Mouse (Mus musculus) spleen, embryonic (tissue): Measurements from ENCODE around the gene Edaradd.
"Not testable (repeated sequence)": the region's sequence is repeated elsewhere in the genome, so short reads cannot be mapped to it uniquely, and the experiment has no call there.

Experiments
- CTCF ChIA-PET: fragments of 350-600 bp; sonication (Branson Sonifier 250); formaldehyde crosslinking; loops from one replicate; lab custom pipeline; 2022; lab: Charles Lee

Gene Edaradd

DNA sequence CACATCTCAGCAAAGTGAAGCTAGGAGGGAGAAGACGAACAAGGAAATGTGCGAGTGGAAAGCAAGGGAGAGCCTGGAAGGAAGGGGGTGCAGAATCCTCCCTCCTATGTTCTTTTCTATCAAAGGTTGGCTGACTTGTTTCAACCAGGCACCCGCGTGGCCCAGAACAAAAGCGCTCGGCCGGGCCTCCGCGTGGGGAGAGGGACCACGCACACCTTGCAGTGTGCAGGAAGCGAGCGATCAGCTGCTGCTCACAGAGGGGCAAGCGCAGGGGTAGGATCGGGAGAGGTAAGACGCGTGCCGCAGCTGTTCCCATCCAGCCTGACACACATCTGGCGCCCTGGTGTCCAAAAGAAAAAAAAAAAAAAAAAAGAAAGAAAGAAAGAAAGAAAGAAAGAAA lies 867 bp downstream of the Edaradd start:
- CTCF ChIA-PET, result interaction anchor here (0.7 kb wide), 1 partner anchor 17 kb away, joined by 6 read pairs; no protein-coding TSS in a partner anchor

DNA sequence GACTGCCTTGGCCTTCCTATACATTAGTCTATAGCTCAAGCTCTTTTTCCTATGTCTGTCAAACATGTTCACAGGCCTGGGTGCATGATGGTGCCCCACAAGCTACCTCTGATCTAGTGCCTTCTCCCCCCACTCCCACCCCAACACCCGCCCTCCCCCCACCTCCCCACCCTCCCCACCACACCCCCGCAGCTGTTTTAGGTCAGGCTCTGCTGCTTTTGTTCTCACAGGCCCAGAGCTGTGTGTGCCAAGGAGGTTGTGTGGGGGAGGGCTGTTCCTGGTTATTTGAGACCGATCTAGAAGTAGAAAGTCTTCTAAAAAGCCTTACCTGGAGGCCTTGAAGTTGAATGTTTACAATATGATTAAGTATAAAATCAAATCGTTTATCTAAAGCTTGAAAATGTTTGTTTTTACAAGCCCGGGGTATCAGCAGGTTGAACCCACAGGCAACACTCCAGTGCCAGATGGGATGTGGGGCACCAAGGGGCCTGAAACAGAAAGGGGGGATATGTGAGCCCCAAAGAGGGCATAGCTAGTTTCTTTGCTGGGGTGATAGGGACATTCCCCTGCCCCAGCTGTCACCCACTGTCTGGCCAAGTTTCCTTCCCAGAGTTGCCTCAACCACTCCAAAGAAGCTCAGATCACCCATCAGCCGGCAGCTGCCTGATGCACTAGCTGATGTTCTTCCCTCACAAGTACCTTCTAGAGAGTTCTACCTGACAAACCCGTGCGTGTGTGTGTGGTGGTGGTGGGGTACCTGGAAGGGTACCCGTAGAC lies 8.9 kb downstream of the Edaradd start:
- CTCF ChIA-PET, result interaction anchor here (1.9 kb wide), 1 partner anchor 8 kb away, joined by 5 read pairs; no protein-coding TSS in a partner anchor

DNA sequence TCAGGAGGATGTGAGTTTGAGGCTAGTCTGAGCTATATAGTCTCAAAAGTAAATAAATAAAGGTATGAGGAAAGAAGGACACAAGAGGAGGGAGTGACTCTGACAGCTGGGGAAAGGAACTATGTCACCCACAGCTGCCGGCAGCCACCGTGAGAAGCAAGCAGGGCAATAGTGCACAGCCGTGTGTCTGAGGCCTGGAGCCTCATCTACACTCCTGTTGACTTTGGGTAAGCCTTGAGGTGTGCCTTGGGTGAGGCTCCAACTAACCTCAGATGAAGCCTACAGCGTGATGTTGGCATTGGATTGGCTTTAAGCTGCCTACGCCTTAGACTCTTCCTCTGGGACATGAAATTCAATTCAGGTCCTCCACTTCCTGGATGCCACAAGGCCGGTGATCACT lies 10.2 kb downstream of the Edaradd start:
- CTCF ChIA-PET, result interaction anchor here (0.6 to 1.2 kb wide), 2 partner anchors 64 to 983 kb away, joined by 3 read pairs; no protein-coding TSS in a partner anchor

DNA sequence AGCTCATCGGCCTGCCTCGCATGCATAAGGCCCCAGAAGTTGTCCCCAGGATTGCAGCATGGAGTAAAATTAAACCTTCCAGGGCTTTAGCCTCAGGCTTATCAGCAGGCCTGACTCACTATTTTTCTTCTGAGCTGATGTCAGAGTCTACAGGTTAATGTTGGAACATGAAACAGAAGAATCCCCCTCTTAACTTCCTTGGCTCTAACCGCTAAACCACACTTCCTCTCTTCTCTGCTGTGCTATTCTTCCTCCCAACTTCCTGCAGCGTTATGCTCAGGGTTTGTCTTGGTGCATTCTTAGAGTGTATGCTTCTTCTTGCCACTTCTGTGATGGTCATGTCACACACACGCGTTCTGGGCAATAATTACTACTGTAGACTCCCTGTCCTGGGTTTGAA lies 12.8 kb downstream of the Edaradd start:
- CTCF ChIA-PET, result no interaction called here

DNA sequence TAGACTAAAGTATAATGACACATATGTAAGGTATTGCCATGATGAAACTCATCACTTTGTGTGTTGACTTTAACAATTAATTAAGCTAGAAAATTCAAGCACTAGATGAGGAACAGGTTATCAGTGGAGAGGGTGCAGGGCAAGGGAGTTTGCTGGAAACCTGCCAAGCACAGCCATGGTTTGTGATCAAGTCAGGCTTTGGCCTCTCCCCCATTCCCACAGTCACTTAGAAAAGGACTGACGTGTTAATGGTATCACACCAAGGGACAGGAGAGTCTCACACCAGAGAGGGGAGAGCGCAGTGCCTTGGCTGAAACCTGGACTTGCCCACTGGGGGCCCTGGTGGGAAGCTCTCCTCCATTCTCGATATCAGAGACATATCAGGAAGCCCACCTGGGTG lies 14.9 kb downstream of the Edaradd start:
- CTCF ChIA-PET, result no interaction called here

DNA sequence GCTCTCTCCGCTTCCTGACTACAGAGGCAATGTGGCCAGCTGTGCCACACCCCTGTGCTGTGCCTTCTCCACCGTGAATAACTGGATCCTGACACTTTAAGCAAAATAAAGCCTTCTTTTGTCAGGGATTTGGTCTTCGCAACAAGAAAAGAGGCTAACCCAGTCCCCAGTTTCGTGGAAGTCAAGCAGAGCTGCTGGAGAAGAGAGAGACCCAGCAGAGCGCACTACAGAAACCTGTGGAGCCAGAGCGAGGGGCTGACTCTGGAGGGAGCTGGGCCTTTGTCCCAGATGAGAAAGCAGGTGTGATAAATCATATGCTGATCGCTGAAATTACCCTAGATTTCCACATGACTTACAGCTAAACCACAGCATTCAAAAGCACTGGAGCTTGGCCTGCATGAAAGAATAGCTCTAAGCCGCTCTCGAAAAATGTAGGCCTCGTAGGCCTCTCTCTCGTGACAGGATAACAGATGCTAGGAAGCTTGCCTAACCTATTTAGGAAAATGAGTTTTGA lies 16.9 kb downstream of the Edaradd start:
- CTCF ChIA-PET, result interaction anchor here (1.4 kb wide), 1 partner anchor 9 kb away, joined by 5 read pairs; no protein-coding TSS in a partner anchor

DNA sequence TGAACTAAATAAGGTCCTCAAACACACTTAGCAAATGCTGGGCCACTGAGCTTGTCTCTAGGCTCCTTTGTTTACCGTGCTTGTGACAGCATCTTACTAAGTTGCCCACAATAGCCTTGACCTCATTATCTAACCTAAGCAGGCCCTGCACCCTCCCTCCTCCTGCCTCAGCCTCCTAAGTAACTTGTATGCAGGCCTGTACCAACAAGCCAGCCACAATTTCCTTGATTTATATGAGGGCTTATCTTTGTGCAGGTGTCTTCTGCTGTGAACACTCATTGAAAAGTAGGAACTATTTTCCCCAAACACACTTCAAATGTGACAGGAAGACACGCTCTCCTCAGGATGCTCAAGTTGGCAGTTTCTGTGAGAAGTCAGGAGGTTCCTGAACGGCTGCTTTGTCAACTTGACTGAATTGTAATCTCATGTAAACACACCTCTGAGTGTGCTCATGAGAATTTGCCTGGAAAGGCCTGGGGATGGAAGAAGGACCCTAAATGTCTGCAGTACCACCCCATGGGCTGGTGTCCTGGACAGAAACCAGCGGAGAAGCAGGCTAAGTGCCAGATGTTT lies 17.5 kb downstream of the Edaradd start:
- CTCF ChIA-PET, result interaction anchor here (0.5 kb wide), 1 partner anchor 17 kb away, joined by 6 read pairs; no protein-coding TSS in a partner anchor

DNA sequence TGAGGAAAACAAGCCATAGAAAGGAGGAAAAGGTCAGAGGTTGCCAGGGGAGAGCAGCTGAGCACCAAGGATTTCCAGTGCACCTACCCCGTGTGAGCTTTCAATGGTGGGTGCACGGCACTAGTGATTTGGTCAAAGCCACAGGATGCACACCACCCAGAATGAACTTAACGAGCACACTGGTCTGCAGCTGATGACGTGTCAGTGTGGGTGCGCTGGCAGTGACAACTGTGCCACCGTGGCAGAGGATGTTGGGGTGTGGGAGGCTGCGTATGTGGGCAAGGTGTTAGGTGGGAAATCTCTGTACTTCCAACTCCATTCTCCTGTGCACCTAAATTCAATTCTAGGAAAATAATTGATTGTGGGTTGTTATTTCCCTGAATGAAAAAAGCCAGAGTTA lies 21.1 kb downstream of the Edaradd start:
- CTCF ChIA-PET, result no interaction called here

DNA sequence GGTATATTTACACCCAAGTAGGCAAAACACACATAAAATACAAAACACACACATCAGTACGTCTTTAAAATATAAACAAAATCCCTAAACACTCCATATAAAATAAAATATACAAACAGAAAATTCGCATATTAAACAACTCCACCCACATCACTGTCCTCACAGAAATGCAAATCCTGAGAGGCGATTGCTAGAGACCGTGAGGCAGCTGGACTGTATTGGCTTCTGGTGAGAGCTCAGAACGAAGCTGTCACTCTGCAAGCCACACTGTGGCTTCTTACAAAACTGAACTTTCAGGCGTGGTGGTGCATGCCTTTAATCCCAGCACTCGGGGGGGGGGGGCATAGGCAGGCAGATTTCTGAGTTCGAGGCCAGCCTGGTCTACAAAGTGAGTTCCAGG lies 22.4 kb downstream of the Edaradd start:
- CTCF ChIA-PET, result no interaction called here

DNA sequence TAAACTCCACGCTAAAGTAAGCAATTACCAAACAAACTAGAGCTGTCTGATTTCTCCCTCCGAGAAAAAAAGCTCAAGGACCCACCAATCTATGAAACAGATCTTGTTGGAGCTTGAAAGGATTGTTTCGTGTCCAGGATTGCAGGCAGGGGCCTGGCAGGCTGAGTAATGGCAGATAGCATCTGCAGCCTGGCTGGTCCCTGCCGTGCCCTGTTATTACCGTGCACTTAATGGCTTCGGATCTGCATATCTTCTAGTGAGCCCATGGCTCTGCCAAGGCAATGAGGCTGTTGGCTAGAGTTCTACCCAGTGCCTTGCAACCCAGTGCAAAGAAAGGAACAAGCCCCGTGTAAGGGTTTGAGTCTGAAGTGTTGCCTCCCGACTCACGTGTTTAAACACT lies 25.5 kb downstream of the Edaradd start:
- CTCF ChIA-PET, result no interaction called here

DNA sequence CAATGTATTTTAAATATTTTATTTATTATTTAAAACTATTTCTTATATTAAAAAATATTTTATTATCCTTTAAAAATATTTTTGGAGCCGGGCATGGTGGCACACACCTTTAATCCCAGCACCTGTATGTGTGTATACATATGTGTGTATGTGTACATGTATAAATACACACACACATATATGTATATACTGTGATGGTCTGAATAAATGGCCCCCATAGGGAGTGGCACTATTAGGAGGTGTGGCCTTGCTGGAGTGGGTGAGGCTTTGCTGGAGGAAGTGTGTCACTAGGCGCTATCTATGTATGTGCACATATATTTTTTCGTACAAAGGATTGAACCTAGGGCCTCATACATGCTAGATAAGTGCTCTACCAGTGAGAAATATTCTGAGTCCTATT lies 27.7 kb downstream of the Edaradd start:
- CTCF ChIA-PET, result no interaction called here

DNA sequence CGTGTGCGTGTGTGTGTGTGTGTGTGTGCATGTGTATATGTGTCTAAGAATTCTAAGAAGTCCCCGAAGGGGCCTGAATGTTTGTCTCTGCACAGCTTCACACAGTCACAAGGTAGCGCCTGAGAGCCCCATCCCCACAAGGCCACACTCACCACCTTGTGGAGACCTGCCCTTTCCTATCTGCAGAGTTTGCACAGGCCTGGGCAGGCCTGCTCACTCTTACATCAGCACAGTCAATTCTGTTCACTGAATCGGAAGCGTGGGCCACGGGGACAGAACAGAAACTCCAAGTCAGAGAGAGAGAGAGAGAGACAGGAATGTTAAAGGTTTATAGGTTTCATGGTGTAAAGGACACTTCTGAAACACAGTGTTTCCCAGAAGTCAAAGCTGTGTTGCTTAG lies 34.6 kb downstream of the Edaradd start:
- CTCF ChIA-PET, result interaction anchor here (0.7 kb wide), 1 partner anchor 67 kb away, joined by 3 read pairs; no protein-coding TSS in a partner anchor

DNA sequence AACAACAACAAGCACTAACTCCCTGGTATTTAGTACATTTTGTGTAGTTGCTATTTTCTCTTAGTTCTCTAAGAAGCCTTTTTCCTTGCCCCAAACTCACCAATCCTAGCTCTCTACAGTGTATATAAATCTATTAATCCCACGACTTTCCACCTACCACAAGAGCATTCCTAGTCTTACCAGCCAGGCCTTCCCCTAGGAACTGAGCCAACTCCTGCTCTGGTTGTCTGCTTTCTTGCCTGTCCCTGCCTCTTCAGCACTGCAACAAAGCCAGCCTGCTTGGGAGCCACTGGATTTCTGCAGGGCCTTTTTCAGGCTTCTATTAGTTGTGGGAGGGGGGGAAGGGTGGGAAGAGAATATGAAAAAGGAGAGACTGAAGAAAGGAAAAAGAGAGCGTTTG lies 35.0 kb downstream of the Edaradd start:
- CTCF ChIA-PET, result interaction anchor here (0.7 kb wide), 1 partner anchor 68 kb away, joined by 3 read pairs; no protein-coding TSS in a partner anchor

DNA sequence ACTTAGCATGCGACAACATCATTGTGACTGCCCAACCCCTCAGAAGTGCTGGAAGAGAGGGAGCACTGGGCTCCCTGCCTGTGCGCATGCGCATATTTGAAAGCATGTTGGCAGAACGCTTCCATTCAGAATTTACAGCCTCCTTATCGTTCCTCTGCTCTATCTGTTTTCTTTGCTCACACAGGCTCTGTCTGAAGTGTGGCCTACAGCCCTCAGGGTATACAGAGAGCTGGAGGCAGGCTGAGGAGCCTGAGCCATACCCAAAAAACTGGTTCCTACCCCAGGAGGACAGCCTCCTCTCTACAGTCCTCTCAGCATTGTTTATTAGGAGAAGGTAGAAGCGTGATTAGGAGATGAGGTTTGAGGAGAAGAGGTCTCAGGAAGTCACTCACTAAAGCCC lies 40.4 kb downstream of the Edaradd start:
- CTCF ChIA-PET, result no interaction called here

DNA sequence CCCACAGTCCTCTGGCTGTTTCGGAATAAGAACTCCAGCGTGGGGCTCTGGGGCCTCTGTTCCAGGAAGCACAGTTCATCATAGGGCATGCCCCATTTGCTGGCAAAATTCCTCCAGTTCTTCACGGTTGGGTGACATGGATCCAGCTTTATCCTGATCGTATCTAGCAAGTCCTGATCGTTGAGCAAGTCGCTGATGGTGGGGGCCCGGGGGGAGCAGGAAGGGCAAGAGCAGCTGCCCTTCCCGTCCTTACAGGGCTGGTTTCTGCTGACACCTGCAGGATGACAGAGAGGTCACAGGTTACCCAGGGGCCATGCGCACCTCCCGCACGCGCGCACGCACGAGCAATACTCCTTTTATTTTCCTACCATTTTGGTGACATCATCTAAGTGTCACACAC lies 41.9 kb downstream of the Edaradd start:
- CTCF ChIA-PET, result no interaction called here

DNA sequence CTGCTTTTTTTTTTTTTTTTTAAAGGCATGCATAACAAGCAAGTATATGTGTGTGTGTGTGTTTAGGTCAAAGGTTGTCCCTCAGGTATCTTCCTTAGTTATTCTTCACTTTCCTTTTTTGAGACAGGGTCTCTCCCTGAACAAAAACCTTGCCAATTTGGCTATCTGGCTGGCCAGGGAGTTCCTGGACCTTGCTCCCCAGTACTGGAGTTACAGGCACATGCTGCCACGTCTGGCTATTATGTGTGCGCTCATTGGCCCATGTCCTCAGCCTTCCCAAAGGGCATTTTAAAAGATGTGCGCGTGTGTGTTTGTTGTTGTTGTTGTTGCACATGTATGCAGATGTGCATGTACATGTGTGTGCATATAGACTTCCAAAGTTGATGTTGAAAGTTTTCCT lies 43.4 kb downstream of the Edaradd start:
- CTCF ChIA-PET, result no interaction called here

DNA sequence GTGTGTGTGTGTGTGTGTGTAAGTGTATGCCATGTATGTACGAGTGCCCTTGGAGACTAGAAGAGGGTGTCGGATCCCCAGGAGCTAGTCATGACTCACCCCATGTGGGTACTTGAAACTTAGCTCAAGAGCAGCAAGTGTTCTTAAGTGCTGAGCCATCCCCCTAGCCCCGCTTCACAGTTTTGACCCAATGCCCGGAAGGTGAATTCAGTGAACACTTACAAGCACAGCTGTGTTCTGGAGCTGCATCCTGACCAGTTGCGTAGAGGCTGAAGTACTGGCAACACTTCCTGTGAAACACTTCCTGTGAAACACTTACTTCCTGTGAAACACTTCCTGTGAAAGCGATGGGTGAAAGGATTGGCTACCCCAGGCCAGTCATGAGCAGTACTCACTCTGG lies 45.0 kb downstream of the Edaradd start:
- CTCF ChIA-PET, result interaction anchor here (0.5 to 2.0 kb wide), 4 partner anchors 52 to 114 kb away, joined by 3 to 9 read pairs (median 4); no protein-coding TSS in a partner anchor

DNA sequence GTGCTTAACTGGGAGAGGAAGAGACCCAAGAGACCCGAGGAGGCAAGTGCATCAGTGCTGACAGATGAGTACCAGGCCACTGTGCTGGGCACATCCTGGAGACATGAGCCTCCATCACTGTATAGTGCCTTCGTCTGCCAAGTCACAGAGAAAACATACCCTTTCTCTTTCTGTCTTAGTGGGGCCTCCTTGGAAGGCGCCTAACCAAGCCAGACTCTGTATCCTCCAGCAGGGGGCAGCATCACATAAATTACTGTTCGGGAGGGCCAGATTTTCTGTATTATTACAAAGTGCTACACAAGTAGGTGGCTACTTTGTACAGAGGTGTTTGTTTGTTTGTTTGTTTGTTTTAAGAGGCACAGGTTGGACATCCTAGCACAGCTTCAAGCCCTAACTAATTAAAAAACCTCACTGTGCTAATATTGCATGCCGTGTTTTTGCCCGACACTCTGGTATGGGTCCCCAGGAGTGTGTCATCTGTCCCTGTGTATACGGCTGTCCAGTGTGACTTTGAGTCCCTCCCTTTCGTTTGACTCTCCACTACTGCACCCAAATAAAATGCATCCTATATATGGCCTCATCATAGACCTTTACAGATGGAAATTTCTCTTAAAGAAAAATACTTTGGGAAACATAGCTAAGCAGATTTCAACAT lies 46.4 kb downstream of the Edaradd start:
- CTCF ChIA-PET, result interaction anchor here (0.9 to 2.0 kb wide), 4 partner anchors 65 to 206 kb away, joined by 3 to 9 read pairs (median 5); no protein-coding TSS in a partner anchor

DNA sequence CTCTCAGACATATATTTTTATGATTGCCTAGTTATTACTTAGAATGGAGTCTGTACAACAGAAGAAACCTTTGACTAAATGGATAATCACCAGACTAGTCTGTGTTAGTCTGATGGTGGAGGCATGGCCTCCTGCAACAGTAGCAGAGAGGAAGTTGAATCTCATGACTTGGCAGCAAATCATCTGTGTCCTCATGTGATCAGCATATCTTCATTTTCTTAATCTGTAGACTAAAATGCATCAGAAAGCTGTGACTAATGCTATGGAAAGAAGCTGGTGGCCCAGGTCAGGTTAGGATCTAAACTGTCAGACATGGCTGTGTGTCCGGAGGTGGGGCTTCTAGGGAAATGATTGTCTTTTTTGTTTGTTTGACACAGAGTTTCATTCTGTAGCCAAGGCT lies 51.8 kb downstream of the Edaradd start:
- CTCF ChIA-PET, result no interaction called here

DNA sequence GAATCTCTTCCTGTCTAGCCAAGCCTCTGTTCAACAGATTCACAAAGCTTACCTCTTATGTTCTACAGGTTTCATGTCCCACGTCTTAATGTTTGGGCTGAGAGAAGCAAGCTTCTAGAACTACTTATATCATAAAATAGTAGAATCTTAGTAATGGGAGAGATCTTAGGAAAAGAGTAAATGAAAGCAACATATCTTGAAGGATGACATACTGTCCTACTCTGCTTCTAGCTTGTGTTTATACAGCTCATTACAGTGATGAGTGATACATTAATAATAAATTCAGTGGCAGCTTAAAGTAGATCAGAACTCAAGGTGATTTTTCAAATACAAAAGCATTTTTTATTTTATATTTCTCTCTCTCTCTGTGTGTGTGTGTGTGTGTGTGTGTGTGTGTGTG lies 55.4 kb downstream of the Edaradd start, which contains the start of gene Lgals8:
Gene Lgals8, minus strand, starts transcription at position 101 of the 400 bp plus-strand sequence.
- CTCF ChIA-PET, result no interaction called here

DNA sequence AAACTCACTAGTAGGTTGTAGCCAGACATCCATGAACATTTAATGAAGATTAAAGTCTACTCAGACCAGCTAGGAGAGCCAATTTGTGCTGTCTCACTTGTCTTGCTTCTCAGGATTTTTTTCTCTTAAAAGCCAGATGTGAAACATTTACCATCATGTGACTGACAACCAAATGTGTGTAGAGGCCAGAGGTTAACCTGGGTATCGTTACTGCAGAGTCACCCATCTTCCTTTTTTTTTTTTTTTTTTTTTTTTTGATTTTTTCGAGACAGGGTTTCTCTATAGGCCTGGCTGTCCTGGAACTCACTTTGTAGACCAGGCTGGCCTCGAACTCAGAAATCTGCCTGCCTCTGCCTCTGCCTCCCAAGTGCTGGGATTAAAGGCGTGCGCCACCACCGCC lies 56.1 kb downstream of the Edaradd start:
- CTCF ChIA-PET, result not testable (repeated sequence)

DNA sequence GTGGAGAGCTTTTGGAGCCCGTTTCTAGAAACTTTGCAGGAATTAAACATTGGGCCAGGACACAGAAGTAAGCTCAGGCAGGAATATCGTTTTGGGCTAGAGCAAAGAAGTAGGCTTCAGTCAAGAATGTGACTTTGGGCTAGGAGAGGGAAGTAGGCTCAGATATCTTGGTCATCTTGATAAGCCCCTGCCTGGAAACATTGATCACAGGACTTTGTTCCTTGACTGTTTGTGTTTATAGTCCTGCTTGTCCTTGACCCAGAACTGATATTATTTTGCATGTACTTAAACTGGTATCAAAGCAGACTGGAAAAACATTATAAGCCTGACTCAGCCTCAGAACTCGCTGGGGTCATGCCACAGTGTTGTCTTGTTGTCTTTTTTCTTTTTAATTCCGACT lies 57.6 kb downstream of the Edaradd start:
- CTCF ChIA-PET, result interaction anchor here (0.6 to 1.1 kb wide), 3 partner anchors 97 to 254 kb away, joined by 3 to 7 read pairs (median 4); no protein-coding TSS in a partner anchor
